Mouse (Mus musculus) ES-CJ7 (cell line): Measurements from ENCODE around the gene Psma6.
"Not testable (repeated sequence)": the region's sequence is repeated elsewhere in the genome, so short reads cannot be mapped to it uniquely, and the experiment has no call there.

ENCODE experiments used
- DNase-seq: peaks from one replicate; pipeline ENCODE4 v3.0.0; 2011; ENCODE audit warnings: low read depth, low spot score

Psma6 gene

GRCm38 (mm10) chr12:55384023-55384749 lies at the start of gene Psma6:
Gene Psma6 (plus strand): TSS chr12:55384222.
- no peak for DNase-seq

- not testable (repeated sequence) for DNase-seq
Observed at GRCm38 (mm10) chr12:55338490-55338889, 45.5 kb upstream of the Psma6 start.

- DNase-seq: not testable (repeated sequence)
Observed at GRCm38 (mm10) chr12:55343045-55343444, 41.0 kb upstream of the Psma6 start.

- DNase-seq: peak; percentile 43
Observed at GRCm38 (mm10) chr12:55343998-55344397, 40.0 kb upstream of the Psma6 start.

GRCm38 (mm10) chr12:55344583-55344982 lies 39.4 kb upstream of the Psma6 start:
- DNase-seq: peak; percentile 48

- no peak for DNase-seq
Observed at GRCm38 (mm10) chr12:55353423-55353822, 30.6 kb upstream of the Psma6 start.

- peak; percentile 49 for DNase-seq
Observed at GRCm38 (mm10) chr12:55354904-55355303, 29.1 kb upstream of the Psma6 start.

GRCm38 (mm10) chr12:55357303-55357702 lies 26.7 kb upstream of the Psma6 start:
- no peak for DNase-seq

- DNase-seq: no peak
Observed at GRCm38 (mm10) chr12:55360929-55361328, 23.1 kb upstream of the Psma6 start.

- no peak for DNase-seq
Observed at GRCm38 (mm10) chr12:55365083-55365482, 18.9 kb upstream of the Psma6 start.

- no peak for DNase-seq
Observed at GRCm38 (mm10) chr12:55372424-55373055, 11.5 kb upstream of the Psma6 start.

GRCm38 (mm10) chr12:55376956-55377609 lies 6.9 kb upstream of the Psma6 start:
- DNase-seq: peak; percentile 85

GRCm38 (mm10) chr12:55377610-55377980 lies 6.4 kb upstream of the Psma6 start:
- DNase-seq: peak; percentile 85

- no peak for DNase-seq
Observed at GRCm38 (mm10) chr12:55384826-55385225, 804 bp downstream of the Psma6 start.

GRCm38 (mm10) chr12:55385931-55386330 lies 1.9 kb downstream of the Psma6 start:
- peak; percentile 65 for DNase-seq

- DNase-seq: peak; percentile 34
Observed at GRCm38 (mm10) chr12:55386456-55386855, 2.4 kb downstream of the Psma6 start.

GRCm38 (mm10) chr12:55387083-55387787 lies 3.2 kb downstream of the Psma6 start:
- DNase-seq: no peak

- DNase-seq: no peak
Observed at GRCm38 (mm10) chr12:55387788-55388465, 3.9 kb downstream of the Psma6 start.

GRCm38 (mm10) chr12:55388478-55388877 lies 4.5 kb downstream of the Psma6 start:
- DNase-seq: peak; percentile 72

- no peak for DNase-seq
Observed at GRCm38 (mm10) chr12:55389132-55390081, 5.4 kb downstream of the Psma6 start.
